Mouse (Mus musculus) left cerebral cortex, adult 18-20 months (tissue): Measurements from ENCODE around the gene Palld. TPM values are rescaled to one million over a fixed set of nuclear protein-coding genes. Genes with fewer than 3 reads are reported as not detected.

ENCODE experiments used
- DNase-seq, 2 experiments: peaks; one replicate each; pipeline ENCODE4 v3.0.0; 2021 to 2022; ENCODE audit warnings: low spot score in 2 of 2, mixed read lengths in 1 of 2
- total RNA-seq, 2 experiments: library from RNA; stranded (reverse); gene quantifications; 2 replicates each; pipeline ENCODE4 v1.2.3; 2021

Palld gene
- total RNA-seq, 2 experiments from 2014 or later, result 3.8 to 4.4 TPM

DNA sequence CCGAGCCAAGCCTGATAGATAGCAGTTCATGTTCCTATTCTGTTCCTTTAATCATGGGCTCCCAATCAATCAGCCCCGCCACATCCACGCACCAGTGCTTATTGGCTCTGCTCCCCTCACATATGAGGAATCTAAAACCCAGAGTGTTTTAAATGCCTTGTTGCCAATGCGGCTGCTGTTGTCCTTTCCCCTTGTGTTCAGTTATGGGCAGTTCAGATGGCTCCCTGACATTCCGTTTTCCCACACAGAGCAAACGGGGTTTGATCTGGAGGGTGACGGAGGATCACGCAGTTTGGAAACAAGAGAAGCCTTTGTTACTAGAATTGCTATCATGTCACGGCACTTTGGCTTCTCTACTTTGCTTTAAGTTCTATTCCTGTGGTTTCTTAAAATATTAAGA lies 125.9 kb downstream of the Palld start:
- no peak for DNase-seq

DNA sequence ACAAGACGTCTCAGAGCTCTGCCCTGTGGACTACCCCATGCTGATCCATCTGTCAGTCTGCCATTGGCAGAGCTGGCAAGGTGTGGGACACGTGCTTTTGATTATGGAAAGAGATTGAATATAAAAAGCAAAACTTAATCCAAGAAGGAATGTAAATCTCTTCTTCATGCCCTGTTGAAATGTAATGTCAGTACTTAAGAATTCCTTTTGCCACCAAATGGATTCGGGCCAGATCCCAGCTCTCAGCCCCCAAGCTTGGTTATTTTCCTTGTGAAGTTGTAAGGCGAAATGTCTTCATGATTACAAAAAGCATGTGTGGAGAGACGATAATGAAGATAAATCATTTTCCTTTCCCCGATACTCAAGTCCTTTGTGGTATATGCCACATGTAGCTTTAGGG lies 126.6 kb downstream of the Palld start:
- no peak for DNase-seq

DNA sequence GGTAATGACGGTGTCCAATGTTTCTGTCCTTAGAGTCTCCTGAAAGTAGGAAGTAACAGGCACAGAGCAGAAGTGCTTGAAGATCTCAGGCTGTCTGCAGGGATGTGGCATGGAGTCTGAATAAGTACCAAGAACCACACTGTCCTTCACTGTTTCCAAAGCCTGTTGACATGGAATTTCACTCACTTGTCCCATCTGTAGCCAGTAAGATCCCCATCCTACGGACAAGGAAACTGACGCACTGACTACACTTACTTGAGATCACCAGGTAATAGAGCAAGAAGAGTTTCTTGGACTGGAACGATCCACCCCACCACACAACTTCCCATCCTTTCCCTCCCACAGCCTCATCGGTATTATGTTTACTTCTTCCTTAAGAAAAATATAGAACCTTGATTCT lies 128.3 kb downstream of the Palld start:
- no peak for DNase-seq

DNA sequence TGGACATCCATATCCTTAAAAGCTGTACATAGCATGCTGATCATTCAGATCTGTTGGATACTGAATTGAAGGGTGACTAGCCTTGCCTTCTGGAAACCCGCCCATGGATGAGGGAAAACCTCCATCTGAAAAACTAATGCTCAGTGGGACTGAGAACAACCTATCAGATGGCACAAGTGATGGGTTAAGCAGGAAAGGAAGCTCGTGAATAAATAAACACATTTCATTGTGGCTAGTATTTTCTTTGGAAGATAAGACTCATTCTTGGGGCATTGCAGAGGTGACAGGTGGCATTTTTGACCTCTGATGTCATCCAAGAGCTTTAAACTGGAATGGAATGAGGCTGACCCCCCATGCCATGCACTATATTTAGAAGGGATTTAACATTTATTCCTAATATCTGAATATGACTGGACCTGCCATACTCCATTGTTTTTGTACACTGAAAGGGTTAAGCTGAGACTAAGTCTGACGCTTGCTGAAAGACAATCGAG lies 128.8 kb downstream of the Palld start:
- no peak for DNase-seq

DNA sequence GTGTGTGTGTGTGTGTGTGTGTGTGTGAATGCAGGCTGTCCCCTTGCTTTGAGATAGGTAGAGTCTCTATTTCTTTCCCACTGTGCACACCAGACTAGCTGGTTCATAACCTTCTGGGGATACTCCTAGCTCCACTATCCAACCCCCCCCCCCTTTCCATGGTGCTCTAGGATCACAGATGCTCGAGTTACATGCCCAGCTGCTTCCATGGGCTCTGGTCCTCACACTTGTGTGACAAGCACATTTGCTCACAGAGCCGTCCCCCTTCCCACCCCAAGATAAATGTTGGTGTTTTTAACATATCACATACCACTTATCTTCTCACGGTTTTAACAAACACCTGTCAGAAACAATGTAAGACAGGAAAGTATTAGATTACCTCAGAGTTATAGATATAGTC lies 131.2 kb downstream of the Palld start:
- DNase-seq, result no peak

DNA sequence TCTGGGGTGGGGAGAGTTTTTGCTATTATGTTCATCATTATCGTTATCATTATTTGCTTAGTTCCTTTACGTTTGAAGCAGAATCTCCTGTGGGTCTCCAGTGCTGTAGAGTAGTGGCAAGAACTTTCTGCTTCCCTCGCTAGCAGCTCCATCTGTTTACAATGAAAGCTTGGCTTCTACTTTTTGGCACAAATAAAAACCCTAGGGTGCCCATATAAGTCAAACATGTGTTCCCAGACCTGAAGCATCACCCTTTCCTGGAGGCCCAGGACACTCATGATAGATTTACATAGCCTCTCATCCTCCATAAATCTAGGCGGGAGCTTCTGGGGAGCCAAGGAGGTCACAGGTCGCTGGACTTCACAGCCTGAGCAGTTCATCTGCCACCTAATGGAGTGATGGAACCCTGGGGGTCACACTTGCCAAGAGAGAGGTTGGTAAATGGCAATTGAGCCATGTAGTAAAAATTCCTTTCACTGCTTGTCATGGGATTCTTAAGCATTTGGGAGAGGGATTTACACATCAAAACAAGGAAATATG lies 133.1 kb downstream of the Palld start:
- no peak for DNase-seq

DNA sequence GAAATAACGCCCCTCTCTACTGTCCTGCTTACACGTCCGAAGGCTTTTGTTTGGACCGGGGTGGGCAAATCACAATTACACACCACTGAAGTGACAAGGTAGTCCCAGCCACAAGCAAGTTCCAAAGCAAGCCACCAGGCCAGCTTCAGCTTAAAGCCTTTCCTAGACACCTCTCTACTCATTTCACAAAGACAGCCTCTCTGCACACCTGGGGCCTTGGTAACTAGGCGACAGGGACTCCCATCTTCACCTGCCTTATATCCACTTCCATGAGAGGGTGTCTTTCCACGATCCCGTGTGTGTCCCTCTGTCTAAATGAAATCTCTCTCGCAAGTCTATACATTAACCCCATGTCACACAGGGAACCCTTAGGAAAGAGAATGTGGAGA lies 142.3 kb downstream of the Palld start:
- no peak for DNase-seq

DNA sequence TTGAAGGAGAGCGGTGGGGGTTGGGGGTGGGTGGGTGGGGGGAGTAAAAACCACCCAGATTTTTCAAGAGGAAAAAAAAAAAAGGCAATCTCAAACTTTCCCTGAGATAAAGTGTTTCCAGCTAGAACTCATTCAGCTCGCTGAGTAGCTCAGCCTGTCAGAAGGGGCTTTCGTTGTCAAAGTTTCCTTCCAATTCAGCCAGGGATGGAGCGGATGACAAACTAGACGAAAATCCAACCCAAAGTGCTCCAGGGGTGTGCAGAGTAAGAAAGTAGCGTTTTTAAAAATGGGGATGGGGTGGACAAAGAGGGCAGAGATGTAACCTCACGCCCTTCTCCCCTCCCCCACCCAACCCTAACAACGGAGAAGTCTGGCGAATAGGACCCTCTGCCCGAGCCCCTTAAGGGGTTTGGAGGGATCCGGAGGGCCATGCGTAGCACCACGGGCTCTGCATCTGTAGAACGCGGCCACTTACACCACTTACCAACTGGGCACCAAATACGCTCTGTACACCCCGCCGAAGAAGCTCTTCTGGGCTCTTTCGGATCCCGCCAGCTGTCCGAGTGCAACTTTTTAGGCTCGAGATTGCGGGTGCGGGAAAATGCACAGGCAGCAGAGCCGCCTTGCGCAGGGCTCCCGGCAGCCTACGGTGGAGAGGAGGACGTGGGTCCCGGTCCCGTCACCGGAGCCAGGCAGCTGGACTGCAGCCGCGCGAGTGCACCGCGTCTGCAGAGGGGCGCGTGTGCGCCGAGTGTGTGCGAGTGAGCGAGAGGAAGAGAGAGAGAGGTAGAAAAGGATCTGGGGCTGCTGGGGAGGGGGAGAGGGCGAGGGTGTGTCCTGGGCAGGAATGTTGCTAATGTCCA lies 142.9 kb downstream of the Palld start:
- peak in 1 of 2 experiments; percentile 8 for DNase-seq

DNA sequence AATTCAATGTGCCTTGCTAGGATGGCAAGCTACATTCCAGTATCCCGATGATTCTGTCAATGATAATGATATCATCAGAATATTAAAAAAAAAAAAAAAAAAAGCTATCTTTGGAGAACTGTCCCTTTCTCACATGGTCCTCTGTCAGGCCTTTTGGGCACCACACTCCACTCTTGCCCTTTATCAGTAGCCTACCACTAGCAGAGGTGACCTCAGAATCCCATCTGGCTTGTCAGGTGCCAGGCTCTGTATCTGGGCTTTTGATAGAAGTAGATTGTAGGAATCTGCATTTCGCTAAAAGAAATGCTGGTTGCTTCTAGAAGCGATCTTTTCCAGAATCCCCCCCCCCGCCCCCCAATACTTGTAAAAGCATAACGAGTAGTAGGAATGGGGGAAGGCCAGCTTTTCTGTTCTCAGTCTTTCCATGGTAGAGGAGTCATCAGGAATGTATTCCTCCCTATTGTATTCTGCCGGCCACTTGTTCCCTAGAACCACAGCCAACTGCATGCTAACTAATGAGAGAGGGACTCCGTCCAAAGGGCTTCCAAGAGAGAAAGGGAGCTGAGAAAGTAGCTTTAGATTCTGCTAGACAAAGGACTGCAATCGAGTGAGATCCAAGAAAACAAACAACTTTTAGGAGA lies 143.7 kb downstream of the Palld start:
- DNase-seq, result no peak

DNA sequence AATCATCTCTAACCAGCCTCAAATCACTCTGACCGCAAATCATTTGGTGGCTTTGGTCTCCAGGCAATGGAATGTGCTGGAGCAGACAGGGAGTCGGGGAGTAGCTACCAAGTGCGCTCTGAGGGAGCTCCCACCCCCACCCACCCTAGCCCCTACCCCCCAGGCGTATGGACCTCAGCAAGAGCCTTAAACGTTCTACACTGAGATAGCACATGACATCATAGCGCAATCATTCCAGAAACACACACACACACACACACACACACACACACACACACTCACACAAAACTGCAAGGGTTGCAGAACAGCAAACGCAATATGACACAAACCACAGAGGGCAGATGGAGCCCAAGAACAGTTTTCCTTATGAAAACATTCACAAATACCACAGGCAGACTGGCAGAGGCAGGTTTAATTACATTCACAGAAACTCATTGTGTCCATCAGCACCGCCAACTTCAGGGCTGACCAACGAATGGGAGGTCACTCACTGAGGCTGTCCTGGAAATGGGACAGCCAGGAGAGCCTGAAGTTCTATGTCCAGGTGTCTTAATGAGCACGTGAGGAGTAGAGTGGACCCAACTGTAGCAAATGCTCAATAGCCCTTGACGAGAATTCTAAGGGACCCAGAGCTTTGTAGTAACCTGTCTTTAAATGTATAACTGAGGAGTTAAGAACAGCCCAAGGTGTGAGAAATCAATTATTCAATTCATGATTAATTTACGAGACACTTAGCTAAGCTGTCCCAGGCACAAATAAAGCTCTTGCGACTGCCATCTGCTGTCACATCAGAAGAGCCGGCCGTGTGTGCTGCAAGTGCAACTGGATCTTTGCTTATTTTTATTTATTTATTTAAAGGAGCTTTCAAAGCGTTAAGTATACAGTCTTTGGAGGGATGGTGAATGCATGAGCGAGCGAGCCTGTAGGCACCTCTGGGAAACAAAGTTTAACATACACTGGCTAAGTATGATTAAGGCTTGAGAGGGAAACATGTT lies 145.2 kb downstream of the Palld start:
- DNase-seq, result no peak

DNA sequence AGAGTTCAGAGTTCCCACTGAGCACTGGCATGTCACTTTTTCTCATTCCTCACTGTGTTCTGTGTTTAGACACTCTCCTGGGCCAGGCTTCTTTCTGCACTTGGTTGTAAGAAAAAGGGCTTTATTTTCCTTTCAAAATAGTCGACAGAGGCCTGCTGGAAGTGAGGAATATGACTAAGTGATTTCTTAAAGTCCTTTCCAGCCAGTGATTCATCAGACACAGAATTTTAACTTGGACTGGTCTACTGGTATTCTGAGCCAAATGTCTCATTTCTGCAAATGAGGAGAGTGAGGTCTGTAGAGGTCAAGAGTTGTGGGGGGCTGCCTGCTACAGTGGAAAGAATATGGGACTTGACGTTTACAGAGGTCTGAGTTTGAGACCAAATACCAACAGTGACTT lies 147.3 kb downstream of the Palld start:
- DNase-seq, result no peak

DNA sequence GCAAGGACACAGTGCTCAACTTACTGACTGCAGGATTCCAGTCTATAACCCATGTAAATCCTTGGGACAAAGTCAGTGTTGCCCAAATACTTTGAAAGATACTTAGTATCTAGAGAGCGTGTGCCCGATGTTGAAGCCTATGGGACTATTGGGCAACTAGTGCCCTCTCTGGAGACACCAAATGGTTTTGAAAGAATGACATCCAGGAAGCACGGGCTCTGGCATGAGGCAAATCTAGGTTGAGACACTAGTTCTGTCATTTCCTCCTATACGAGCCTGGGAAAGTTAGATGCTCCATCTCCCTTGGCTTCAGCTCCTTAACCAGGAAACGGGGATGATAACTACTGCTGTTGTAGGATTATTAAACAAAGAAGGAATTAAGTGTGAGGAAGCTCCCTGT lies 155.4 kb downstream of the Palld start:
- no peak for DNase-seq

DNA sequence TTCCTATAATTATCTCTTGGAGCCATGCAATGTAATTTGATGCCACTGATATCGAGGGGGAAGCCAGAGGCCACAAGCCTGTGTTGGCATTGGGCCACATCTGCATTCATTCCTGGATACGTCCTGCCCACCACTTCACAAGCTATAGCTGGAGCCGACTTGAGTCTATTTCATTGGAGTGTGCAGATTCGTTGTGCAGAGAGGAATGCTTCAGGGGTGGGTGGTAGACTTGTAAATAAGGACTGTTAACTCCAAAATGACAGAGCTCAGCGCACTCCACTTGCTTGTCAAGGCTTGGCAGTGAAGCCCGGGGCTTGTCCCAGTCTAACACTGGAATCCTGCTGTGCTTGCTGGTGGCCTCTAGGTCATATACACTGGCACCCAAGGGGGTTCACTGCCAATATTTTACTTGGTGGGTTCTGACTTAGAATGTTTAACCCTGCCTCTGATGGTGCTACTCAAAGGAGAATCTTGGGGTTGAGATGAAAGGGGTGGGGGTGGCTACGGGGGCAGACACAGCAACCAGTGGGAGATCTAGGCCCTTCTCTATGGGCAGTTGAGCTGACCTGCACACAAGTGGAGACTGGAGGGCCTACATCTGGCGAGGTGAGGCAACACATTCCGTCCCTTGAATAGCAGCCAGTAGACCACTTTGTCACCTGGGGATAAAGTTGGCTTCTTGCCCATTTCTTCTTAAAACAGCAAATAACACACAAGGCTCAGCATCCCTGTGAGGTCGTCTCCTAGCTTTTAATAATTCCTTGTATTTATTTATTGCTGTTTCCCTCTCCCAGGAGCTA lies 157.1 kb downstream of the Palld start:
- no peak for DNase-seq

DNA sequence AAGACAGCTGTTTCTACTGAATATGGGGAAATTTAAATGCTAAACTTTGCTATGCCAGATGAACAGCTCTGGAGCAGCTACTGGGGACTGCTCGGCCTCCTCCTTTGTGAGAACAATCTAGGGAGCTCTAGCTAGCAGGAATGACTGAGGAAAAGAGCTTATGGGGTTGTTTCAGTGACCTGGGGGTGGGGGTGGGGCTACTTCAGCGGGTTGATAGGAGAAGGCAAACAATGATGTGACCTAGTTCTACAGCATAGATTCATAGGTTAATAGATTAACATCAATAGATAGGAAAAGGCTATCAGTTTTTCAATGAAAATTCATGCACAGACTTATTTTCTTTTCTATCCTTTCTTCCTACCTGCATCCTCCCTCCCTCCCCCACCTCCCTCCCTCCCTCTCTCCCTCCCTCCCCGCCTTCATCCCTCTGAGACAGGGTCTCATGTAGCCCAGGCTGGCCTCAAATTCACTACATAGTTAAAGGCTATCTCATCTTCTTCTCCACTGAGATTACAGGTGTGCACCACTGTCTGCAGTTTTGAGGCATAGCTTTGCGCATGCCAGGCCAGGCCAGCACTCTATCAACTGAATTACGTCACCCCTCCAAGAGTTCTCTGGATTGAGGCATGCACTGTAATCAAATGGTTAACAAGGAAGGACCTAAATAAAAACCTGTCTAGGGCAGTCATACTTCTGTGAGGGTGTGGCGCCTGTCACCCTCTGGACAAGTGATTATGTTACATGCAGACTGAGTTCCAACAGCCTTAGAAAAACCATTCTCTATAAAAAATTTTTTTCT lies 158.5 kb downstream of the Palld start:
- no peak for DNase-seq

DNA sequence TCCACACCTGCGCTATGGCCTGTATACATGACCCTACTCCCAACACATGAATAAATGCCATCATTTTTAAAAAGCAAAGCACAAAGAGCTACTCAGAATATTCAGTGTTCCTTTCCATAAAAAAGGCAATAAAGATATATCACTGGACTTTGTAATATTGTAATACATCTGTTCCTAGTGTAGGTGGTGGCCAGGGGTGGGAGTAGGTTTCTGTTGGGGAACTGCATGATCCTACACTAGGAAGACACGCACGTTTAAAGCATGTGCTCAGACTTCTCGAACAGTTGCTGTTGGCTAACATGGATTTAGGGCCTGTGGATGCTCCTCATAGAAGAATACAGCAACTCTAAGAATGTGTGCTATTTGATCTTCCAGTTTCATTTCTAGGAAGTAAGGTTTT lies 165.0 kb downstream of the Palld start:
- no peak for DNase-seq

DNA sequence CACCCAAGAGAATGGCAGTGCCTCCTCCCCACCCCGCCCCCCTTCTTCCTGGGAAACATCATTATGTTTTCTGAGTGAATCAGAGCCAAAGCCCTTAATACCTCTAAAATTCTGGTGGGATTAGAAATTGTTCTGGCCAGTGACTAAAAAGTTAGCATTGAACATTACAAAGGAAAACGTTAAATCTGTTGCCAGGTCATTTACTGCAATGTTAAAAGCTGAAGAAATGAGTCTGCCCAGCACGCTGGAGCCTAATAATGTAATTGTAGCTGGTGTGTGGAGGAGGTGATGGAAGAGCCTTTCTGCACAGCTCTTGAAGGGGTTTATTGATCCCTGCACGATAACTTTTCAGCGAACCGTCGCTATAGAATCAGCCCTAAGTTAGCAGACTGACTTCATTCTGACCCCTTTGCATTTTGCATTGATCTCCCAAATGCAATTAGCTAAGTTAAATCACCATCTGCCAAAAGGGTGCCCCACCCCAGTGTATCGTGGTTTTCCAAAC lies 165.7 kb downstream of the Palld start:
- no peak for DNase-seq

DNA sequence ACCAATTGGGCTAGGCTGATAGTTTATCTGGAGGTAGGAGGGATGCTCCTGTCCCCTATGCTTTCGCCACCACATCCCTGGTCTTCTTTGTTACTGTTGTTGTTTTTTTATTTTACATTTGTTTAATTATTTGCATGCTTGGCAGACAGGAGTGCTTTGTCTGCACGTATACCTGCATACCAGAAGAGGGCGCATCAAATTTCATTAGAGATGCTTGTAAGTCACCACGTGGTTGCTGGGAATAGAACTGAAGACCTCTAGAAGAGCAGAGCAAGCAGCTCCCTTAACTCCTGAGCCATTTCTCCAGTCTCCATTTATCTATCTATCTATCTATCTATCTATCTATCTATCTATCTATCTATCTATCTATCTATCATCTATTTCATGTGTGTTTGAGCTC lies 166.4 kb downstream of the Palld start:
- no peak for DNase-seq

DNA sequence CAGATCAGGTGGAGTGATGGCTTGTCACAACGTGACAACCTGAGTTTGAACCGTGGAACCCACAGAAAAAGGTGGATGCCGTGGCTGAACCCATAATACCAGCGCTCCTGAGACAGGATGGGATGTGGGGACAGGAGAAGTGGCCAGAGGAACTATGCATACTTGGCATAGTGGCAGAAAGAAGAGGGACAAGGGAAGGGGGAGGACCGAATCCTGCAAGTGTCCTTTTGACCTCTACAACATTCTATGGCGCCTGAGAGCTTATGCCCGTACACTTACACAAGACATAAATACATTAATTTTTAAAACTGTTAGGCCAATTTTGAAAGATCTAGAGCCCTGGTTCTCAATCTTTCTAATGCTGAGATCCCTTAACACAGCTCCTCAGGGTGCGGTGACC lies 168.3 kb downstream of the Palld start:
- no peak for DNase-seq

DNA sequence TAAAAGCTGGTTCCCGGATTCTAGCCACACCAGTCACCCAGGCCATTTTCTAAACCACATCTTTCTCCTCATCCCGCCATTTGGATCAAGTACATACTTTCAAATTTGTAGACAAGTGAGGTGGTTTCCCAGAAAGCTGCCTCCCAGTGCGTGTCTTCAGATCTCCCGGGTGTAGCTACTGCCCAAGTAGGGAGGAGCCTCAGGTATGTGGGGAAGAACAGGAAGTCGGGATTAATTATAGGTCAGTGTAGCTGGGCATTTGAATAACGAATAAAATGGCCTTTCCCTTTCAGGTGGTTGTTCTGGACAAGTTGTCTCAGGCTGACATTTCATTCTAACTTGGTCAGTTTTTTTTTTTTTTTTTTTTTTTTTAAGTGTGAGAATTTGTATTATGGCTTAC lies 170.3 kb downstream of the Palld start:
- no peak for DNase-seq
